Mouse (Mus musculus) lung, adult 2 months (tissue): Measurements from ENCODE around the gene Tenm3.

Source experiments
- CTCF ChIP-seq: fragments of 200-500 bp; IDR thresholded peaks from 2 replicates; pipeline ENCODE4 v1.5.1; 2011; ENCODE audit warnings: mild to moderate bottlenecking, low read length, control low read depth; ENCODE audit not compliant: insufficient read depth
- POLR2A ChIP-seq: fragments of 200-500 bp; IDR thresholded peaks from 2 replicates; pipeline ENCODE4 v1.6.1; 2011; ENCODE audit warnings: low read depth, mild to moderate bottlenecking, control low read depth, low read length, borderline replicate concordance; ENCODE audit errors: extremely low read depth

GRCm38 (mm10) chr8:48220529-48221181 lies 623.1 kb downstream of the Tenm3 start:
- TF ChIP-seq POLR2A (no peak), CTCF (no peak)
